Mouse (Mus musculus): ENCODE data around the gene Gm572. TPM values are rescaled to one million over a fixed set of nuclear protein-coding genes. Genes with fewer than 3 reads are reported as not detected.

Gm572 gene
- polyA plus RNA-seq, 1 experiment: not detected

DNA sequence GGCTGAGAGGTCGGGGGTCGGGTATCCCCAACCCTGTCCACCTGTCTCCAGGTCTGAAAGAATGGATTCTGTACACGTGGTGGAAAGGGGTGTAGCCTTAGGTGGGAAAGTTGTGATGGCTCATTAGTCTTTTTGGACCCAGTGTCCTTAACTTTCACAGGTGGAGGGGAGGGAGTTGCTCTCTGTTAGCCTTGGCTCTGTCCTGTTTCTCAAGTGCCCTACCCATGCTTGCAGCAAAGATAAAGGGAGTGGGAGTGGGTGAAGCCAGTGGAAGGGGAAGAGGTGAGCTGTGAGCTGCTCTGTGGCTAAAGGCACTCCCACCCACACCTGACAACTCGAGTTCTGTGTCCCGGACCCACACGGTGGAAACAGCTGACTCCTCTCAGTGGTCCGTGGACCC, 20.2 kb downstream of the Gm572 start:
- 61% methylated on average over 7 of the region's 7 CpGs for WGBS
- H3K4me1 ChIP-seq (ENCODE audit: control insufficient read depth, insufficient read depth, low read length): no peaks in the 10 kb centered on the region
- no peak overlapping the region for H3K27ac ChIP-seq (ENCODE audit: control insufficient read depth, insufficient read depth, low read depth, low read length, poor library complexity)
- TF ChIP-seq CTCF (IDR thresholded peaks at IDR 0.05; ENCODE audit: control insufficient read depth, insufficient read depth, low read length) (no peak), POLR2A (IDR thresholded peaks at IDR 0.05; ENCODE audit: borderline replicate concordance, control insufficient read depth, low read depth, low read length) (no peak)
- H3K4me3 ChIP-seq (replicated peaks; ENCODE audit: control insufficient read depth, low read depth, low read length): no peak overlapping the region

DNA sequence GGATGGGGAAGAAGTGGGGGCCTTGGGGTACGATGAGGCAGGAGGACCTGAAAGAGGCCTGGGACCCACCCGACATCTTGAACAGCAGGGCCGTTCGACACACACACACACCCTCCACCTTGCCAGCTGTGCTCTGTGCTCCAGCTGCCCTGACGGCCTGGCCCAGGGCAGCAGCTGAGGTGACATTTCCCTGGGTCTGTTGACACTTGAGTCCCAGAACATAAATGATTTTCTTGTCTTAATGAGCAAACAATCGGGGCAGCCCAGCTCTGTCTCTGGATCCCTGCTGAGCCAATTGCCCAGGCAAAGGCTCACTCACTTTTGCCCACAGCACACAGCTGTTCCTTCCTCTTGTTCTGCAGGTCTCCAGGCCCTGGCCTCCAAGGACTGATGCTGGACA, 20.9 kb downstream of the Gm572 start:
- no peak for TF ChIP-seq CTCF (IDR thresholded peaks at IDR 0.05; ENCODE audit: control insufficient read depth, insufficient read depth, low read length)
- TF ChIP-seq POLR2A (IDR thresholded peaks at IDR 0.05; ENCODE audit: borderline replicate concordance, control insufficient read depth, low read depth, low read length): no peak
- Histone ChIP-seq H3K4me3 (replicated peaks; ENCODE audit: control insufficient read depth, low read depth, low read length) (no peak overlapping the region), H3K27ac (ENCODE audit: control insufficient read depth, insufficient read depth, low read depth, low read length, poor library complexity) (no peak overlapping the region), H3K4me1 (ENCODE audit: control insufficient read depth, insufficient read depth, low read length) (no peaks in the 10 kb centered on the region)
- 87% methylated on average over 6 of the region's 6 CpGs for WGBS

DNA sequence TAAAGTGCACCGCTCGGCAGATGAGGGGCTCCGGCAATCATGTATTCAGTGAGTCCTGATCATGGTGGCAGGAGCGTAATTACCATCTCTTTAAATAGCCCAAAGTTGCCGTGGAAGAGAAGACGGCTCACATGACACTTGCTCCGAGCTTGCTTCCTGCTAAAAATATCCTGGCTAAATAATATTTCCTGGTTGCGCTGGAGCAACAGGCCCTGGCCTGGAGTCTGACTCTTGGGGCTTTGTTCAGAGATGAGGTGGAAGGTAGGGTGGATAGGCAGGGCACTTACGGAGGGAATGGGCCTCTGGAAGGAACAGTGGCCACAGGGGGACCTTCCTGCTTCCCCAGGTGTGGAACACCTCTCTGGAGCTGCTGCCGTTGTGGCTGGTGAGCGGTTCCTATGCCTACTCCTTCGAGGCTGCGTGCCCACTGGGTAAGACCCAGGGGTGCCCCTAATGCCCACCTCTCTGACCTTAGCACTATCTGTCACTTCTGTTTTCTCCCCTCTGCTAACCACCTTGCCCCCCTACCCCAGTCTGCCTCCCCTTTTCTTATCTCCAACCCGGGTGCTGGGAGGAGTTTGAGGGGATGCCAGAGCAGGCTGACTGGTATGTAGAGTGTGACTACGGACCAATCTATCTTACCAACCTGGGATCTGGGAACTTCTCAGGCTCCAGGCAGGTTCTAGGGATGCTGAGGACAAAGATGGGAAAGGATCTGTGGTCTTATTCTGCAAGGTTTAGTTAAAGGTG, 24.1 kb downstream of the Gm572 start:
- no peak overlapping the region for H3K4me3 ChIP-seq (replicated peaks; ENCODE audit: control insufficient read depth, low read depth, low read length)
- WGBS: 83% methylated on average over 15 of the region's 15 CpGs
- no peak overlapping the region for H3K27ac ChIP-seq (ENCODE audit: control insufficient read depth, insufficient read depth, low read depth, low read length, poor library complexity)
- TF ChIP-seq CTCF (IDR thresholded peaks at IDR 0.05; ENCODE audit: control insufficient read depth, insufficient read depth, low read length): no peak
- H3K4me1 ChIP-seq (ENCODE audit: control insufficient read depth, insufficient read depth, low read length): no peaks in the 10 kb centered on the region

DNA sequence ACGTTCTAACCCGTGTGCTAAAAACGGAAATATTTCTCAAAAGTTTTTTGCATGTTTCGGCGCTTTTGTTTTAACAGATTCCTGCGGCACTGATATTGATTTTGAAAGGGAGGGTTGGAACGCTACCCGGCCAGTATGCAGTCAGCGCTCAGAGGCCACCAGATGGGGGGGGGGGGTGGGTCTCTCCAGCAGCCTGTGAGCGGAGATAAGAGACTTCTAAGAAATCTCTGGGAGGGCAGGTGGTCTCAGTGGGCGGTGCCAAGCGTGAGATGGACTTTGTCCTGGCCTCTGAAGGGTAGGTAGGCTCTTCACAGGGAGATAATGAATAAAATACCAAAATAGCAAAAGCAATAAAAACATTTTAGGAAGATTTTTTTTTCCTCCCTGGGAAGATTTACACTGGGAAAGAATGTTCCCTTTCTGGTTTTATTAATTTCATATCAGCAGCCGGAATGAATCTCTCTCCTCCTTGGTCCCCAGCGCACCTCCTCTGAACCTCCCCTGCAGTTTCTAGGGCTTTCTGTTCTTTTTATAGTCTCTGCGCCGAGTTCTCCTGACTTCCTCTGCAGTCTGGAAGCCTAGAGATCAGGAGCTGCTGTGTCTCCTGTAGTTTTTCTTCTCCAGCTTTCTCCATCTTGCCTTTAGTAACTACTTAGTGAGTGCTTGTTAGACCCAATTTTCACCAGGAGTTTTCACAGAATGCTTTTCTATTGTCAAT, 28.3 kb downstream of the Gm572 start:
- WGBS: 9% methylated on average over 16 of the region's 16 CpGs
- TF ChIP-seq CTCF (IDR thresholded peaks at IDR 0.05; ENCODE audit: control insufficient read depth, insufficient read depth, low read length): no peak
- no peak for TF ChIP-seq POLR2A (IDR thresholded peaks at IDR 0.05; ENCODE audit: borderline replicate concordance, control insufficient read depth, low read depth, low read length)
- H3K4me1 ChIP-seq (ENCODE audit: control insufficient read depth, insufficient read depth, low read length): no peaks in the 10 kb centered on the region
- H3K4me3 ChIP-seq (replicated peaks; ENCODE audit: control insufficient read depth, low read depth, low read length): no peak overlapping the region
- no peak overlapping the region for H3K27ac ChIP-seq (ENCODE audit: control insufficient read depth, insufficient read depth, low read depth, low read length, poor library complexity)

DNA sequence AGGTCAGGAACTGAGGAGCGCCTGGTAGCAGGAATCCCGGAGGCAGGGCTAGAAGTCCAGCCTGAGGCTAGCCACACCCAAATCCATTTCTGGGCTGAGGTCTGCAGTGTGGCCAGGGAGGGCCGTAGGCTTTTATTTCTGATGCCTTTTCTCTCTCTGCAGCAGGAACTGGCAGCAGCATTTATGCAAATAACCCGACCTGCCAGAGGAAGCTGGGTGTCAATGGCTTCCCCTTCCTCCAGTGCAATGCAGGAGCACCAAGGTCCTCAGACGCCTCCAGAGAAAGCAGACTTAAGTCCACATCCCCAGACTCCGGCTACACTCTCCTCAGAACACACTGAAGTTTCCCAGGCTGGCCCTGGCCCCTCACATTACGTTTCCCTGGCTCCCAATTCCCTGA, 31.9 kb downstream of the Gm572 start:
- no peak for TF ChIP-seq CTCF (IDR thresholded peaks at IDR 0.05; ENCODE audit: control insufficient read depth, insufficient read depth, low read length)
- Histone ChIP-seq H3K4me3 (replicated peaks; ENCODE audit: control insufficient read depth, low read depth, low read length) (no peak overlapping the region), H3K4me1 (ENCODE audit: control insufficient read depth, insufficient read depth, low read length) (peaks cover 2% of the 10 kb centered on the region; the same call in 1 of the 2 replicates), H3K27ac (ENCODE audit: control insufficient read depth, insufficient read depth, low read depth, low read length, poor library complexity) (no peak overlapping the region)
- WGBS: 37% methylated on average over 7 of the region's 7 CpGs

DNA sequence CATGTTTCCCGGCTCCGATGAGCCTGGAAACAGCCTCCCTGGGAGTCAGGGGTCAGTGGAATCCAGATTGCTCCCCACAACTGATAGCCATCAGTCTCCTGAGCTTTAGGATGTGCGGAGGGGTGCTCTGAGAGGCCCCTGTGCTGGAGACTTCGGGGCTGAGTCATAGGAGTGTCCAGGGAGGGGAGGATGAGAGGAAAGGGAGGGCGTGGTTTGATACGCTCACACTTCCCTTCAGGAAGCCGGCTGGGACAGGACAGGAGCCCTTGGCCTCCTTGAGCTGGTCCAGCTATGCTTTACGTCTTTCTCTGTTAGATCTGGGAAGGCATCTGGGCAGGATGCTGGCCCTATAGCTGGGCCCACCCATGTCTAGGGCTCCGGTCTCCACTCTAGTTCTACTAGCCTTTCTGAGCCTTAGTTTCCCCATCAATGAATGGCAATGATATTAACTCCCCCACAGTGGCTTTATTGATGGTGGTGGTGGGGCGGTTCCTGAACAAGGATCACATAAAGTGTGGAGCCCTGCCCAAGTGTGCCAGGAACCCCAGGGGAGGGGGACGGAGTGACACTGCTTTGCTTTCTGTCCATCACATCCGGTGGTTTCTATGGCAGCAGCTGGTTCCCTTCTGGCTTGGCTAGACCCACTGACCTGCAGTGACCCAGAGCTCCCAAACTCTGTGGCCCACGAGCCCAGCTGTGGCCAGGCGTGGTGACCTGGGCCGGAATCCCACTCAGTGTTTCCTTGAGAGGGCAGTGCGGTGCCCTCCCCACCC, 33.3 kb downstream of the Gm572 start:
- Histone ChIP-seq H3K4me1 (ENCODE audit: control insufficient read depth, insufficient read depth, low read length) (peaks cover 2% of the 10 kb centered on the region; the same call in 1 of the 2 replicates), H3K4me3 (replicated peaks; ENCODE audit: control insufficient read depth, low read depth, low read length) (no peak overlapping the region), H3K27ac (ENCODE audit: control insufficient read depth, insufficient read depth, low read depth, low read length, poor library complexity) (no peak overlapping the region; the same call in 1 of the 2 replicates)
- 29% methylated on average over 16 of the region's 16 CpGs for WGBS
- TF ChIP-seq POLR2A (IDR thresholded peaks at IDR 0.05; ENCODE audit: borderline replicate concordance, control insufficient read depth, low read depth, low read length): no peak
- no peak for TF ChIP-seq CTCF (IDR thresholded peaks at IDR 0.05; ENCODE audit: control insufficient read depth, insufficient read depth, low read length)

DNA sequence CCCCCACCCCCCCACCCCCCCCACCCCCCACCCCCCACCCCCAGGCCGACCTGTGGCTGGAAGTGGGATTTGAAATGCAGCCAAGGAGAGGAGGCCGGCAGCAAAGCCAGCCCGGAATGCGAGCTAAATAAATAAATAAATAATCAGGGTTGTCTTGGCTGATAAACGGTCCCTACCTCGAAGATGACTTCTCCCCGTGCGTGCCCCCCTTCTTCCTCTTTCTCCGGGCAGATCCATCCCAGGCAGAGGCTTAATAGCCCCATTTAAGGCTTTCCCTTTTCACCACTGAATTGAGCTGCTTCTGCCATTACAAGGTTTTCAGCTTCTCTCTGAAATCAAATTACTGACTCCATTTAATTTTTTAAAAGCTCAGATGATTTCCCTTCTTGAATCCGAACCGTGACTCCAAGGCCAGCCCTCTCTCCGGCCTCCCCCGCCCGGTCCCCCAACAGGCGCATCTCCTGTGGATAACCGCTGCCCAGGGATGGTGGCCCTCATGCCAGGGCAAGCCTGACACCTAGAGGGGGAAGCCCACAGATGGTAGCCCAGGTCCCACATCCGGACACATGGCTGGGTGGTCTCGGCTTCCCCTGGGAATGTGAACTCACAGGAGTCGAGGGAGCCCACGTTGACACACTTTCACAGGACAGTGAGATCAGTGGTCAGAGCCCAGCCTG, 34.0 kb downstream of the Gm572 start:
- peaks cover 2% of the 10 kb centered on the region; the same call in 1 of the 2 replicates for H3K4me1 ChIP-seq (ENCODE audit: control insufficient read depth, insufficient read depth, low read length)
- TF ChIP-seq POLR2A (IDR thresholded peaks at IDR 0.05; ENCODE audit: borderline replicate concordance, control insufficient read depth, low read depth, low read length) (no peak), CTCF (IDR thresholded peaks at IDR 0.05; ENCODE audit: control insufficient read depth, insufficient read depth, low read length) (no peak)
- 42% methylated on average over 20 of the region's 20 CpGs for WGBS
- no peak overlapping the region for H3K4me3 ChIP-seq (replicated peaks; ENCODE audit: control insufficient read depth, low read depth, low read length)
- no peak overlapping the region for H3K27ac ChIP-seq (ENCODE audit: control insufficient read depth, insufficient read depth, low read depth, low read length, poor library complexity)

DNA sequence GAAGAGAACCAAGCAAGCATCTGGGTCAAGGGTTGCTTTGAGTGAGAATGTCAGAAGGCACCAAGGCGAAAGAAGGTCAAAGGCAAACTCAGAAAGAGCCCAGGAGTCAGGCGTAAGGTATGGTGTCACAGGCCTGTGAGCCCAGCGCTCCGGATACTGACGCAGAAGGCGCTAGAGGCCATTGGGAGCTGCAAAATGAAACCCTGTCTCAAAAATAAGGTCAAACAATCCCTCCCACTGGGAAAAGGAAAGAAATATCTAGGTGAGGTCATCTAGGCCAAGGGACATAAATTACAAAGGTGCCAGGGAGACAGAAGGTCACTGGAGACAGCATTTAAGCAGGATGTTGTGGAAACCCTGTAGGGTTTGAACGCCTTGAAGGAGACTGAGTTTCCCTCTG, 35.0 kb downstream of the Gm572 start:
- Histone ChIP-seq H3K27ac (ENCODE audit: control insufficient read depth, insufficient read depth, low read depth, low read length, poor library complexity) (no peak overlapping the region), H3K4me3 (replicated peaks; ENCODE audit: control insufficient read depth, low read depth, low read length) (no peak overlapping the region), H3K4me1 (ENCODE audit: control insufficient read depth, insufficient read depth, low read length) (peaks cover 2% of the 10 kb centered on the region; the same call in 1 of the 2 replicates)
- no peak for TF ChIP-seq POLR2A (IDR thresholded peaks at IDR 0.05; ENCODE audit: borderline replicate concordance, control insufficient read depth, low read depth, low read length)
- TF ChIP-seq CTCF (IDR thresholded peaks at IDR 0.05; ENCODE audit: control insufficient read depth, insufficient read depth, low read length): no peak
- 91% methylated on average over 7 of the region's 7 CpGs for WGBS
